Mouse (Mus musculus) heart, embryonic 15.5 days (tissue): ENCODE measurements around the gene Arvcf. TPM values are rescaled to one million over a fixed set of nuclear protein-coding genes. Genes with fewer than 3 reads are reported as not detected.

Source experiments
- ATAC-seq: fragments of 200-750 bp; cut with Nextera tagmentation; replicated peaks from 2 replicates; pipeline ENCODE4 v1.8.0; 2017; ENCODE audit warnings: low read depth, moderate TSS enrichment; ENCODE audit not compliant: insufficient number of reproducible peaks, insufficient read depth, low FRiP score
- H3K27ac ChIP-seq: fragments of 300-500 bp; sonication (generic); 2 replicates; pipeline ENCODE4 v1.5.1; 2015; ENCODE audit warnings: mild to moderate bottlenecking, inconsistent platforms
- H3K27me3 ChIP-seq: fragments of 300-500 bp; sonication (generic); 2 replicates; pipeline ENCODE4 v1.6.1; 2015; ENCODE audit warnings: inconsistent platforms
- H3K36me3 ChIP-seq: fragments of 300-500 bp; sonication (generic); 2 replicates; pipeline ENCODE4 v1.6.1; 2015; ENCODE audit warnings: mild to moderate bottlenecking, inconsistent platforms
- H3K4me1 ChIP-seq: fragments of 300-500 bp; sonication (generic); replicated peaks from 2 replicates; pipeline ENCODE4 v1.6.1; 2015; ENCODE audit warnings: inconsistent platforms
- H3K4me2 ChIP-seq: fragments of 300-500 bp; sonication (generic); 2 replicates; pipeline ENCODE4 v1.6.1; 2015; ENCODE audit warnings: inconsistent platforms, mild to moderate bottlenecking, moderate library complexity
- H3K4me3 ChIP-seq: fragments of 300-500 bp; sonication (generic); 2 replicates; pipeline ENCODE4 v1.5.1; 2015; ENCODE audit warnings: mild to moderate bottlenecking, inconsistent platforms
- H3K9ac ChIP-seq: fragments of 300-500 bp; sonication (generic); 2 replicates; pipeline ENCODE4 v1.6.1; 2015; ENCODE audit warnings: mild to moderate bottlenecking, inconsistent platforms
- H3K9me3 ChIP-seq: fragments of 300-500 bp; sonication (generic); replicated peaks from 2 replicates; pipeline ENCODE4 v1.6.1; 2016; ENCODE audit warnings: inconsistent platforms
- WGBS: fragments of 180-500 bp; shearing (Covaris S2); methylation state at CpG from one replicate; pipeline ENCODE4 v1.1.7; 2015; ENCODE audit warnings: mixed read lengths; 5-methylcytosine and 5-hydroxymethylcytosine counted together
- polyA plus RNA-seq: library from polyadenylated mRNA; unstranded; fragments of >200 nt; fragmentation: Nextera tagmentation; extraction: Ambion mirVana; gene quantifications from 2 replicates; pipeline ENCODE4 v1.2.1, GENCODE M21; 2015

Arvcf gene
- 28.4 and 40.0 TPM in 2 replicates for polyA plus RNA-seq

DNA sequence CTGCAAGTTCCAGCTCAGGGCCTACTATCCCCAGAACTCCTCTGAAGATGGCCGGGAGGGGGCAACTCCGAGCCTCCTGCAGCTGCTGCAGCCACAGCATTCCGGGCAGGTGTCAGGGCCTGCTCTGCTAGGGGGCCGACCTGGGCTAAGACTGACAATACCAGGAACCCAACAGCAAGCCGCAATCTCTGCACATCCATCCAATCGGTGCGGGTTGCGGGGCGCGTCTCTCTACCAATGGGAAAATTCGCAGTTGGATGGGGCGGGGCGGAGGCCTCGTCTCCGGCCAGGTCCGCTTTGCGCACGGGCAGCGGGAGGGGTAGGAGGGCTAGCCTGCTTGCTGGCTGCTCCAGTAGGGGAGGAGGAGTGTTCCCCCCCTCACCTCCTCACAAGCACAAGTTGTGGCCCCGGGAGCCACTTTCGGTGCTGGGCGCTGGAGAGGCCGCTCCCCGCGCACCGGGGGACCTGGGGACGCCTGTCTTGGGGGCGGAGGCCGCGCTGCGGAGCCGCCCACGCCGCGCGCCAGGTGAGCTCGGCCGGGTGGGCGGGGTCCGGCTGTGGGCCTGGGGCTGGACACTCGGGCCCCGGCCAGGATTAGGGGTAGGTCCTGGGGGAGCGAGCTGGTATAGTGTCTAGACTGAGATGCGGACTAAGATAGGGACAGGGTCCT lies at the start of gene Arvcf, which contains the start of gene Tango2:
Arvcf (plus strand) TSS at position 252 of the 670 bp plus-strand sequence.
Tango2 (minus strand) TSS at position 173 of the 670 bp plus-strand sequence.
- peak within 1 kb of the TSS; percentile 97 for H3K4me2 ChIP-seq
- H3K4me1 ChIP-seq, result peaks cover 30% of the 10 kb centered on the region
- H3K9ac ChIP-seq, result peak within 1 kb of the TSS; percentile 70
- H3K4me3 ChIP-seq, result peak within 1 kb of the TSS; percentile 74
- H3K9me3 ChIP-seq, result no peaks in the 10 kb centered on the region
- peaks cover 22% of the 10 kb centered on the region for H3K27me3 ChIP-seq
- H3K27ac ChIP-seq, result peak within 1 kb of the TSS; percentile 28
- under 1% methylated on average over 42 of the region's 44 CpGs for WGBS
- ATAC-seq, result peak; percentile 84
- H3K36me3 ChIP-seq, result no peaks in the 10 kb centered on the region

DNA sequence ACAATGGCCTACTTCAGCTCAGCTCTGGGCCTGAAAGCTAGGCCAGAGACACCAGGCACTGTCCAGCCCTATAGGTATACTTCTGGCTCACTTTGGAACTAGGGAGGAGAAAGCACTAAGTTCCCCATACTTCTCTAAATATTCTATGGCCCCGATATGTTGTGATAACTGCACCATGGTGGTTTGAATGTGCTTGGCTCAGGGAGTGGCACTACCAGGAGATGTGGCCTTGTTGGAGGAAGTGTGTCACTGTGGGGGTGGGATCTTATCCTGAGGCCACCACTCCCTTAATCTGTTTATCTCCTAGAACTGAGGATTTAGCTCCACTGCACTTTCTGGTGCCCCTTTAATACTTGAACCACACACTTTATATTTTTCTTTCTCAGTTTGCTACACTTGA lies 39.8 kb upstream of the Arvcf start:
- Histone ChIP-seq H3K4me1 (no peaks in the 10 kb centered on the region), H3K9ac (no peak overlapping the region), H3K27me3 (no peaks in the 10 kb centered on the region), H3K9me3 (no peaks in the 10 kb centered on the region), H3K4me3 (no peak overlapping the region), H3K36me3 (peaks cover 40% of the 10 kb centered on the region), H3K27ac (no peak overlapping the region), H3K4me2 (no peak overlapping the region)
- WGBS, result 85% methylated on average over 1 of the region's 1 CpGs
- ATAC-seq, result no peak

DNA sequence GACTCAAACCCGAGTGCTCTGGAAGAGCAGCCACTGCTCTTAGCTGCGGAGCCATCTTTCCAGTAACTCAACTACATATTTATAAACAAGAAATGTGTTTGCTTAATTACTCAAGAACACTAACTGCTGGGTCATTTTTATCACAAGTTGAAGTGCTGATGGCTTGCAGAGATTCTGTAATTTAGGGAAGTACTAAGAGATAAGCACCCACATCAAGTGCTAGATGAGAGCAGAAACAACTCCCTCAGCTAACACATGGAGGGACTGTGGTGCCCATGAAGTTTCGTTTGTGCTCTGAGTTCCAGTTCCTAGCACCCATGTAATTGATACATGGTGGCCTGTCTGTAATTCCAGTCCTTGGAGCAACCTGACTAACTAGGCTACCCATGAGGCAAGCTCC lies 29.0 kb upstream of the Arvcf start:
- H3K4me2 ChIP-seq, result no peak overlapping the region
- WGBS, result 81% methylated on average over 3 of the region's 3 CpGs
- H3K4me1 ChIP-seq, result peaks cover 4% of the 10 kb centered on the region
- no peaks in the 10 kb centered on the region for H3K9me3 ChIP-seq
- H3K9ac ChIP-seq, result no peak overlapping the region
- H3K4me3 ChIP-seq, result no peak overlapping the region
- no peak for ATAC-seq
- no peak overlapping the region for H3K27ac ChIP-seq
- H3K27me3 ChIP-seq, result no peaks in the 10 kb centered on the region
- peaks cover 18% of the 10 kb centered on the region; the same call in 1 of the 2 replicates for H3K36me3 ChIP-seq

DNA sequence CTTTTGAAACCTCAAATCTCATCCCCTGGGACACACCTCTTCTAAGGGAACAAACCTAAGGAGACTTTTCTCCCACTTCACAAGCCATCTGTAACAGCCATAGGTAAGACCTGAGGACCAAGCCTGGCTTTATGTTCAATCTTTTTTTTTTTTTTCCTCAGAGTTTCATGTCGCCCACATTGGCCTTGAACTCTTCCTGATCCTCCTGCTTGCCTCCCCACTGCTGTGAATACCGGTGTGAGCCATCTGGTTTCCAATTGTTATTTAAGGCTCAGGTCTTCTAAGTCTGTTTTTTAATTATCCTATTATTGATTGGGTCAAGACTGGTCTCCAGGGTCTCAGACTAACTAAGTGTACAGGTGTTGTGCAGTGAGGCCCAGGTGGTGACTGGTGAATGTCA lies 26.5 kb upstream of the Arvcf start:
- Histone ChIP-seq H3K4me2 (no peak overlapping the region), H3K36me3 (peaks cover 15% of the 10 kb centered on the region; the same call in 1 of the 2 replicates), H3K27me3 (no peaks in the 10 kb centered on the region), H3K4me1 (peaks cover 4% of the 10 kb centered on the region), H3K9me3 (no peaks in the 10 kb centered on the region), H3K27ac (no peak overlapping the region), H3K4me3 (no peak overlapping the region), H3K9ac (no peak overlapping the region)
- WGBS, result 80% methylated on average over 2 of the region's 2 CpGs
- no peak for ATAC-seq

DNA sequence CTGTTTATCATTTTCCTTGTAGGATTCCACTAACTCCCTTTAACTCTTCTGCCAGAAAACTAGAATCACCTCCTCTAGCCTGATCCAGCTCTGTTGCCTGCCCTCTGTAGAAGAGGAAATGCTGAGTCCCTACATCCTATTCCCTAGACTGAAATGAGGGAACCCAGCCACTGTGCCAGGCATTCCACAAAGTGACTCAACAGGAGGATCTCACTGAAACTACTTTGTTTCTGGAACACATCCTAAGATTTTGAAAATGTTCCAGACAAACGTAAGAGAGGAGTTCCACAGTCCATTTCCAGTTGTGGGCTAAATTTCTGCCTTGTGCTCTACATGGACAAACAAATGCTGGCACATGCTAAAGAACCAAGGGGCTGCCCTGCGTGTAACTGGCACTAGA lies 24.5 kb upstream of the Arvcf start:
- H3K4me1 ChIP-seq, result peaks cover 8% of the 10 kb centered on the region
- no peak overlapping the region for H3K4me2 ChIP-seq
- H3K27ac ChIP-seq, result no peak overlapping the region
- no peak overlapping the region for H3K4me3 ChIP-seq
- peaks cover 12% of the 10 kb centered on the region; the same call in 1 of the 2 replicates for H3K36me3 ChIP-seq
- no peak for ATAC-seq
- no peaks in the 10 kb centered on the region for H3K9me3 ChIP-seq
- 69% methylated on average over 2 of the region's 2 CpGs for WGBS
- no peaks in the 10 kb centered on the region for H3K27me3 ChIP-seq
- no peak overlapping the region for H3K9ac ChIP-seq

DNA sequence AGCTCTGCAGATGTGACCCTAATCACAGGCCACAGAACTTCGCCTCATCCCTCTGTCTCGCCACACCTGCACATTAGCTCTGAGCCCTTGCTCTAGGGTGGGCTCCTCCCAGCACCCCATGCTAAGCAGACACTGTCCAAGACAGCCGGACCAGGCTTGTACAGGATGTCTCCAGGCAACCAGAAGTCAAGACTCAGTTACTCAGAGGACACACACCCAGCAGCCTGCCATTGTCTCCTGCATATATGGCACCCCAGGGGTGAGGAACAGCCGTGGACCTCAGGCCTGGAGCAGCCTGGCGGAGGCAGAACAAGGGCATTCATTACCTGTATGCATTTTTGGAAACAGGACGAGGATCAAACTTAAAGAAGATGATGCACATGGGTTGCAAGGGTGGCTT lies 24.0 kb upstream of the Arvcf start:
- WGBS, result 85% methylated on average over 6 of the region's 6 CpGs
- Histone ChIP-seq H3K27me3 (no peaks in the 10 kb centered on the region), H3K36me3 (peaks cover 12% of the 10 kb centered on the region; the same call in 1 of the 2 replicates), H3K4me3 (no peak overlapping the region), H3K27ac (no peak overlapping the region), H3K9ac (no peak overlapping the region), H3K4me2 (no peak overlapping the region), H3K4me1 (peaks cover 13% of the 10 kb centered on the region), H3K9me3 (no peaks in the 10 kb centered on the region)
- ATAC-seq, result 0 out of 2 replicates have a peak, but pooled peaks have one; percentile 17

DNA sequence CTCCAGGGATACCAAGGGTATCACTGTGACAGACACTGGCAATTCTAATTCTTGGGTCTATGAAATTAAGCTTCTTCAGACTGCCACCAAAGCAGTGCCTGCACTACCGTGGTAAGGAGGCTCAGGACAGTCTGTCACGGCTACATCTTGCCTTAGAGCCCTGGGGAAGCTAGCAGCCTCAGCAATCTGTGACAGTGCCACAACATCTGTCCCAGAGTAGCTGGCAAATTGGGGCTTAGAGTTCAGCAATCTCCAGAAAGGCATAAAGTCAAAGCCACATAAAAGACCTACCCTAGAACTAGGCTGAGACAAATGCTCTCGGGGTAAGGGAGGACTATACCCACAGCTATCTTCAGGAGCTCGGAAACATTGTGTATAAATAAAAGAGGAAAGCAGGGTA lies 22.2 kb upstream of the Arvcf start:
- Histone ChIP-seq H3K27ac (no peak overlapping the region), H3K4me3 (no peak overlapping the region), H3K4me1 (peaks cover 22% of the 10 kb centered on the region), H3K4me2 (no peak overlapping the region), H3K9me3 (no peaks in the 10 kb centered on the region), H3K27me3 (no peaks in the 10 kb centered on the region), H3K9ac (no peak overlapping the region), H3K36me3 (0 out of 2 replicates have a peak, but pooled peaks cover 7% of the 10 kb centered on the region)
- no peak for ATAC-seq
- WGBS, result 71% methylated on average over 4 of the region's 4 CpGs

DNA sequence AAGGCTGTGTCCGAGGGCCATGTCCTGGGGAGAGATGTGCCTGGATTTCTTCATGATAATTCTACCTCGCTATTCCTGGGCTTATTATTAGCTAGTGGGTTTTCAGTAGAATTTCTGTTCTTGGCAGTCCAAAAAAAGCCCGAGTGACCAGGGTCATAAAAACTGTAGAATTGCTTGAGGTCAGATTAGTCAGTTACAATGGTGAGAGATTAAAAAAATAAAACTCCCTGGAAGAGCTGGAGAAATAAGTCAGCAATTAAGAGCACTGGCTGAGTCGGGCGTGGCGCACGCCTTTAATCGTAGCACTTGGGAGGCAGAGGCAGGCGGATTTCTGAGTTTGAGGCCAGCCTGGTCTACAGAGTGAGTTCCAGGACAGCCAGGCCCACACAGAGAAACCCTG lies 20.0 kb upstream of the Arvcf start:
- 94% methylated on average over 9 of the region's 9 CpGs for WGBS
- H3K4me3 ChIP-seq, result no peak overlapping the region

DNA sequence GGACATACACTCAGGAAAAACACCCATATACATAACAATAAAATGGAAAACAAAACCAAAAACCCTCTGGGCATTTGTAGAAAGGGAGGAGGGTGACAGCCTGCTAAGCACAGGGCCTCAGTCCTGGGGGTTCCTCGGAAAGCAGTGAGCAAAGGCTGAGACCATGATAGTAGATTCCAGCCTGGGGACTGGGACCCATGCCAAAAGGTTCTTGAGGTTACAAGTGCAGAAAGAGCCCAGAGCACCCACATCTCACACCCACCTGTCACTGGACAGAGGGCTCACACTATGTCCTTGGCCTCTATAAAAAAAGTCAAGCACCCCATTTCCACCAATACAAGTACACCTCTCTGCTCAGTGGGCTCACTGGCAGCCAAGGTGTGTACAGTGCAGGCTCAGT lies 19.5 kb upstream of the Arvcf start:
- H3K27ac ChIP-seq, result peak overlapping the region; percentile 76
- WGBS, result 36% methylated on average over 1 of the region's 1 CpGs
- H3K4me2 ChIP-seq, result no peak overlapping the region
- H3K4me1 ChIP-seq, result peaks cover 18% of the 10 kb centered on the region
- H3K36me3 ChIP-seq, result no peaks in the 10 kb centered on the region
- H3K9me3 ChIP-seq, result no peaks in the 10 kb centered on the region
- ATAC-seq, result peak; percentile 37; the same call in 1 of the 2 replicates
- no peak overlapping the region for H3K9ac ChIP-seq
- no peak overlapping the region for H3K4me3 ChIP-seq
- no peaks in the 10 kb centered on the region for H3K27me3 ChIP-seq

More for the DNA sequence above, 20.0 kb upstream of the Arvcf start:
- no peak for ATAC-seq
- no peak overlapping the region for H3K4me2 ChIP-seq
- H3K9me3 ChIP-seq, result no peaks in the 10 kb centered on the region
- no peak overlapping the region for H3K9ac ChIP-seq
- peaks cover 22% of the 10 kb centered on the region for H3K4me1 ChIP-seq
- no peaks in the 10 kb centered on the region for H3K27me3 ChIP-seq
- H3K36me3 ChIP-seq, result no peaks in the 10 kb centered on the region
- H3K27ac ChIP-seq, result peak overlapping the region; percentile 76; the same call in 1 of the 2 replicates

DNA sequence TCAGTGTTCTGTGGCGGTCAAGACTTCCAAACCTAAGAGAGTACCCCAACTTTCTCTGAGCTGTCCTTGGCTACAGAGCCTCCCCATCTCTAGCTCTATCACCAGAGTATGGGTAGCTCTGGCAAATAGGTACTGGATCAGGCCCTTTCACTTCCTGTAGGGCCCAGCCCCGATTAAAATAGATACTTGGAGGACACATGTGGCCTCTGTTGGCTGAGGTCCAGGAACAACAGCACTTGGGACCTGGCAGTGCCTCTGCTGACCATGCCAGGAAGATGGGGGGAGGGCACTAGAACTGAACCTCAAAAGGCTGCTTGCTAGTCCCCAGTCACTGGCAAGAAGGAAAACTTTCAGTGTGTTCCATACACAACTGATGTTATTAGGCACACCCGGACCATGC lies 14.0 kb upstream of the Arvcf start:
- 55% methylated on average over 3 of the region's 3 CpGs for WGBS
- peak overlapping the region; percentile 46; the same call in 1 of the 2 replicates for H3K27ac ChIP-seq
- no peak overlapping the region for H3K9ac ChIP-seq
- no peaks in the 10 kb centered on the region for H3K27me3 ChIP-seq
- peaks cover 22% of the 10 kb centered on the region for H3K4me1 ChIP-seq
- ATAC-seq, result peak; percentile 54
- H3K4me3 ChIP-seq, result no peak overlapping the region
- peaks cover 6% of the 10 kb centered on the region; the same call in 1 of the 2 replicates for H3K36me3 ChIP-seq
- no peak overlapping the region for H3K4me2 ChIP-seq
- H3K9me3 ChIP-seq, result no peaks in the 10 kb centered on the region

DNA sequence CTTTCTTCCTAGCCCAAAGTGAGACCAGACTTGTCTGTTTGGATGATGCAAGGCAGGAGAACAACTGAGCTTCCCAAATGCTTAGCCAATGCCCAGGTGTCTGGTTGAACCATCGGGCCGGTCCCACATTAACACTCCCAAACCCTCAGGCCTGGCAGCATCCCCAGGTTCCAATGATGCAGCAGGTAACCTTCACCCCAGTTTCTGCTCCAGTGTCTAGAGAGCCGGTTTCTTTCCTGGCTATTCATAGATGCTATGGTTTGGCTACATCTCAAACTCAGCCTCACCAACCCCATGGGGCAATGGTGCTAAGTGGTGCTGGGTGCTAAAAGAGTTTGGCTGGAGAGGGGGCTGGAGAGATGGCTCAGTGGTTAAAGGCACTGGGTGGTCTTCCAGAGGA lies 12.0 kb upstream of the Arvcf start:
- Histone ChIP-seq H3K27ac (no peak overlapping the region), H3K4me1 (peaks cover 26% of the 10 kb centered on the region), H3K4me3 (no peak overlapping the region), H3K27me3 (no peaks in the 10 kb centered on the region), H3K9me3 (no peaks in the 10 kb centered on the region), H3K4me2 (no peak overlapping the region), H3K36me3 (peaks cover 6% of the 10 kb centered on the region; the same call in 1 of the 2 replicates), H3K9ac (no peak overlapping the region)
- 91% methylated on average over 3 of the region's 3 CpGs for WGBS
- ATAC-seq, result no peak

DNA sequence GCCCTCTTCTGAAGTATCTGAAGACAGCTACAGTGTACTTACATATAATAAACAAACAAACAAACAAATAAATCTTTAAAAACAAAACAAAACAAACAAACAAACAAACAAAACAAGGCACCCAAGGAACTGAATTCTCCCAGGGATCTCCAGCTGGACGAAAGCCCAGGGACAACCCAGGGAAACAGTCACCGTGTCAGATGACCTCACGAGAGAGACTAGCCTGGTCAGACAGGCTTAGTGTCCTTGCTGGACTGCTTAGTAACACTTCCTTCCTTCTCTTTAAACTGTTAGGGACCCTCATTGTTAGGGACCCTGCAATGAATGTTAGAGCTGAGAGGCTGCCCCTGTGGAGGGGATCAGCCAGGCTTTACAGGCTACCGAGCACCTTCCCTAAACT lies 10.7 kb upstream of the Arvcf start:
- Histone ChIP-seq H3K4me1 (peaks cover 32% of the 10 kb centered on the region), H3K4me2 (no peak overlapping the region), H3K4me3 (no peak overlapping the region), H3K9ac (0 out of 2 replicates have a peak overlapping the region, but pooled peaks have one; percentile 26), H3K27me3 (no peaks in the 10 kb centered on the region), H3K36me3 (peaks cover 6% of the 10 kb centered on the region; the same call in 1 of the 2 replicates), H3K9me3 (no peaks in the 10 kb centered on the region), H3K27ac (no peak overlapping the region)
- no peak for ATAC-seq
- WGBS, result 73% methylated on average over 4 of the region's 4 CpGs
